In the genomic region with DNA sequence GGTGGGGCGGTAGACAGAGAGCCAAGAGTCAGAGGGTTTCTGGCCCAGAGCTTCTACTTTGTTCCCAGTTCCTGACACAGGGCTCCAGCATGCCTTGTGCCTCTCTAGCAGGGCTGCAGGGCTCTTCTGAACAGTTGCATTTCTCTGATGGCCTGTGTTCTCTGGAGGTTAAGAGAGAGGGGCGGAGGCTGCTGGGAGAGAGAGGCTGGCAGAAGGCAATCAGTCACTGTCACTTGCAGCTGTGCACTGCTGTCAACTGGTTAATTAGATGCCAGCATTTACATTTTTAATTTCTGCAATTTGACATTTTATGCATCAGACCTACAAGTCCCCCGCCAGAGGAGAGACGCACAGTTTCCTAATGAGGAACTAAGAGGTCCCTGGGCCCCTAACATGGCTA, we compare ENCODE assay signal across 15 mouse cellular contexts.
DNase-seq lines count a peak whose midpoint lies in the region; ATAC-seq and TF ChIP-seq lines count a peak whose summit lies in the region.
"Had no signal": no experiment of that assay in that cellular context is flagged by ENCODE, and none has a peak within 500 bp of the region (broad histone marks: within the 10 kb centered on the region; RNA-seq: fewer than 3 reads in every experiment).

No protein-coding gene starts in this region.

- H3K27ac ChIP-seq in forebrain, embryonic 14.5 days (ENCODE audit: low read depth, low read length) = peak overlapping the region; percentile 39; the same call in 1 of the 2 replicates
- H3K27ac ChIP-seq in forebrain, embryonic 11.5 days (ENCODE audit: low read depth, low read length) = no peak overlapping the region
- H3K27ac ChIP-seq in midbrain, postnatal 0 days (ENCODE audit: low read depth, low read length) = no peak overlapping the region
- no peak overlapping the region for H3K27ac ChIP-seq in midbrain, embryonic 11.5 days (ENCODE audit: low read depth, low read length)
- H3K27ac ChIP-seq in hindbrain, embryonic 13.5 days = peak overlapping the region; percentile 81
- H3K27ac ChIP-seq in neural tube, embryonic 15.5 days (replicated peaks) = no peak overlapping the region
- H3K27ac ChIP-seq: embryonic facial prominence, embryonic 13.5 days; limb, embryonic 12.5 days; liver, embryonic 14.5 days had no signal

- H3K9ac ChIP-seq in forebrain, embryonic 14.5 days (ENCODE audit: low read length) = no peak overlapping the region
- no peak overlapping the region for H3K9ac ChIP-seq in forebrain, embryonic 11.5 days (ENCODE audit: low read length)
- H3K9ac ChIP-seq in midbrain, postnatal 0 days (replicated peaks; ENCODE audit: low read length, poor library complexity, severe bottlenecking) = no peak overlapping the region
- no peak overlapping the region for H3K9ac ChIP-seq in midbrain, embryonic 11.5 days (ENCODE audit: low read length)
- no peak overlapping the region for H3K9ac ChIP-seq in hindbrain, embryonic 13.5 days
- H3K9ac ChIP-seq in neural tube, embryonic 15.5 days (replicated peaks) = no peak overlapping the region
- H3K9ac ChIP-seq: embryonic facial prominence, embryonic 13.5 days; limb, embryonic 12.5 days; liver, embryonic 14.5 days had no signal

- no peak for TF ChIP-seq CTCF in midbrain, postnatal 0 days (IDR thresholded peaks at IDR 0.05)

- peak; percentile 67 for ATAC-seq in forebrain, embryonic 14.5 days
- no peak for ATAC-seq in forebrain, embryonic 11.5 days (replicated peaks; ENCODE audit: low FRiP score)
- ATAC-seq in midbrain, postnatal 0 days (ENCODE audit: low FRiP score) = no peak
- ATAC-seq in midbrain, embryonic 11.5 days (ENCODE audit: low FRiP score) = no peak
- ATAC-seq in hindbrain, embryonic 13.5 days (ENCODE audit: low FRiP score) = peak; percentile 83
- peak; percentile 38; the same call in 1 of the 2 replicates for ATAC-seq in neural tube, embryonic 15.5 days (ENCODE audit: low FRiP score)

- peak; percentile 41 for DNase-seq in forebrain, embryonic 14.5 days (ENCODE audit: low spot score)
- no peak for DNase-seq in forebrain, embryonic 11.5 days (ENCODE audit: low spot score)
- peak; percentile 14 for DNase-seq in midbrain, postnatal 0 days (ENCODE audit: low spot score)
- DNase-seq in midbrain, embryonic 11.5 days (ENCODE audit: low spot score, missing footprints) = no peak
- DNase-seq in thymus, postnatal 10 days (ENCODE audit: low spot score in 2 of 2) = no peak
- DNase-seq: adrenal gland, postnatal 10 days; cerebellum, adult 11-12 months; cerebellum, postnatal 36 days; kidney, adult 18-20 months; kidney, postnatal 10 days had no signal

- H3K9me3 ChIP-seq in forebrain, embryonic 14.5 days (replicated peaks; ENCODE audit: control insufficient read depth, low read length) = no peaks in the 10 kb centered on the region
- no peaks in the 10 kb centered on the region for H3K9me3 ChIP-seq in forebrain, embryonic 11.5 days (ENCODE audit: control insufficient read depth, low read length)
- no peaks in the 10 kb centered on the region for H3K9me3 ChIP-seq in midbrain, postnatal 0 days (ENCODE audit: low read length)
- H3K9me3 ChIP-seq in midbrain, embryonic 11.5 days (ENCODE audit: control insufficient read depth, low read length) = no peaks in the 10 kb centered on the region
- no peaks in the 10 kb centered on the region for H3K9me3 ChIP-seq in hindbrain, embryonic 13.5 days
- no peaks in the 10 kb centered on the region for H3K9me3 ChIP-seq in neural tube, embryonic 15.5 days (replicated peaks)
- H3K9me3 ChIP-seq: embryonic facial prominence, embryonic 13.5 days; limb, embryonic 12.5 days had no signal

- peaks cover 23% of the 10 kb centered on the region; the same call in 1 of the 2 replicates for H3K36me3 ChIP-seq in forebrain, embryonic 14.5 days (ENCODE audit: control insufficient read depth, insufficient read depth, low read length)
- H3K36me3 ChIP-seq in forebrain, embryonic 11.5 days (ENCODE audit: control insufficient read depth, insufficient read depth, low read length) = no peaks in the 10 kb centered on the region
- H3K36me3 ChIP-seq in midbrain, postnatal 0 days (ENCODE audit: insufficient read depth, low read length) = peaks cover 24% of the 10 kb centered on the region
- H3K36me3 ChIP-seq in midbrain, embryonic 11.5 days (ENCODE audit: control insufficient read depth, insufficient read depth, low read length) = no peaks in the 10 kb centered on the region
- peaks cover 66% of the 10 kb centered on the region for H3K36me3 ChIP-seq in hindbrain, embryonic 13.5 days
- H3K36me3 ChIP-seq in neural tube, embryonic 15.5 days = peaks cover 38% of the 10 kb centered on the region
- H3K36me3 ChIP-seq: embryonic facial prominence, embryonic 13.5 days had no signal

- H3K27me3 ChIP-seq in forebrain, embryonic 14.5 days (replicated peaks; ENCODE audit: control insufficient read depth, insufficient read depth, low read length) = no peaks in the 10 kb centered on the region
- H3K27me3 ChIP-seq in forebrain, embryonic 11.5 days (ENCODE audit: control insufficient read depth, insufficient read depth, low read length) = no peaks in the 10 kb centered on the region
- H3K27me3 ChIP-seq in midbrain, postnatal 0 days (ENCODE audit: insufficient read depth, low read length) = no peaks in the 10 kb centered on the region
- H3K27me3 ChIP-seq in midbrain, embryonic 11.5 days (ENCODE audit: control insufficient read depth, insufficient read depth, low read length) = no peaks in the 10 kb centered on the region
- H3K27me3 ChIP-seq in hindbrain, embryonic 13.5 days = no peaks in the 10 kb centered on the region
- H3K27me3 ChIP-seq in neural tube, embryonic 15.5 days (replicated peaks) = no peaks in the 10 kb centered on the region
- H3K27me3 ChIP-seq: embryonic facial prominence, embryonic 13.5 days had no signal

- H3K4me2 ChIP-seq in forebrain, embryonic 14.5 days (ENCODE audit: low read length) = no peak overlapping the region
- no peak overlapping the region for H3K4me2 ChIP-seq in forebrain, embryonic 11.5 days (ENCODE audit: low read depth, low read length, severe bottlenecking)
- H3K4me2 ChIP-seq in midbrain, postnatal 0 days (ENCODE audit: low read depth, low read length, poor library complexity, severe bottlenecking) = no peak overlapping the region
- no peak overlapping the region for H3K4me2 ChIP-seq in midbrain, embryonic 11.5 days
- H3K4me2 ChIP-seq in hindbrain, embryonic 13.5 days = no peak overlapping the region
- H3K4me2 ChIP-seq in neural tube, embryonic 15.5 days = no peak overlapping the region
- H3K4me2 ChIP-seq: embryonic facial prominence, embryonic 13.5 days; limb, embryonic 12.5 days had no signal

- 76% methylated on average over 4 of the region's 4 CpGs for WGBS in forebrain, embryonic 14.5 days
- WGBS in forebrain, embryonic 11.5 days = 79% methylated on average over 4 of the region's 4 CpGs
- WGBS in midbrain, postnatal 0 days = 86% methylated on average over 4 of the region's 4 CpGs
- WGBS in midbrain, embryonic 11.5 days = 91% methylated on average over 4 of the region's 4 CpGs
- WGBS in hindbrain, embryonic 13.5 days = 53% methylated on average over 4 of the region's 4 CpGs
- 49% methylated on average over 4 of the region's 4 CpGs for WGBS in neural tube, embryonic 15.5 days

- 0 out of 2 replicates have a peak, but pooled peaks cover 3% of the 10 kb centered on the region for H3K4me1 ChIP-seq in forebrain, embryonic 14.5 days (ENCODE audit: control insufficient read depth, insufficient read depth, low read length)
- H3K4me1 ChIP-seq in forebrain, embryonic 11.5 days (replicated peaks; ENCODE audit: control insufficient read depth, insufficient read depth, low read length) = no peaks in the 10 kb centered on the region
- no peaks in the 10 kb centered on the region for H3K4me1 ChIP-seq in midbrain, postnatal 0 days (ENCODE audit: insufficient read depth, low read length)
- H3K4me1 ChIP-seq in midbrain, embryonic 11.5 days (ENCODE audit: control insufficient read depth, insufficient read depth, low read length) = no peaks in the 10 kb centered on the region
- peaks cover 22% of the 10 kb centered on the region for H3K4me1 ChIP-seq in hindbrain, embryonic 13.5 days (replicated peaks)
- no peaks in the 10 kb centered on the region for H3K4me1 ChIP-seq in neural tube, embryonic 15.5 days
- H3K4me1 ChIP-seq: embryonic facial prominence, embryonic 13.5 days; limb, embryonic 12.5 days had no signal

- no peak overlapping the region for H3K4me3 ChIP-seq in forebrain, embryonic 14.5 days (ENCODE audit: low read depth, low read length)
- no peak overlapping the region for H3K4me3 ChIP-seq in forebrain, embryonic 11.5 days (ENCODE audit: low read depth, low read length)
- H3K4me3 ChIP-seq in midbrain, postnatal 0 days (ENCODE audit: low read depth, low read length) = no peak overlapping the region
- H3K4me3 ChIP-seq in midbrain, embryonic 11.5 days (ENCODE audit: low read depth, low read length) = no peak overlapping the region
- no peak overlapping the region for H3K4me3 ChIP-seq in hindbrain, embryonic 13.5 days
- H3K4me3 ChIP-seq in neural tube, embryonic 15.5 days (replicated peaks) = no peak overlapping the region
- H3K4me3 ChIP-seq: embryonic facial prominence, embryonic 13.5 days; limb, embryonic 12.5 days had no signal

Comparison
In these comparisons a context has a peak if more than half of its experiments do, and no peak if none do; other contexts are left out.
1. ATAC-seq: peak in forebrain, embryonic 14.5 days (single experiment), hindbrain, embryonic 13.5 days (single experiment) and neural tube, embryonic 15.5 days (single experiment); none in forebrain, embryonic 11.5 days (single experiment), midbrain, postnatal 0 days (single experiment) and midbrain, embryonic 11.5 days (single experiment).
2. DNase-seq: peak in forebrain, embryonic 14.5 days (single experiment) and midbrain, postnatal 0 days (single experiment); none in forebrain, embryonic 11.5 days (single experiment), midbrain, embryonic 11.5 days (single experiment) and thymus, postnatal 10 days (0 of 2).
3. H3K27ac ChIP-seq: peak in forebrain, embryonic 14.5 days (single experiment) and hindbrain, embryonic 13.5 days (single experiment); none in forebrain, embryonic 11.5 days (single experiment), midbrain, postnatal 0 days (single experiment), midbrain, embryonic 11.5 days (single experiment) and neural tube, embryonic 15.5 days (single experiment).